Mouse (Mus musculus): ENCODE measurements around the gene Tmem269. TPM values are rescaled to one million over a fixed set of nuclear protein-coding genes. Genes with fewer than 3 reads are reported as not detected.

Tmem269 gene
- polyA plus RNA-seq, 1 experiment from 2014 or later, result 0.09 TPM

- 88% methylated on average over 8 of the region's 8 CpGs for WGBS
- no peaks in the 10 kb centered on the region for H3K27me3 ChIP-seq (ENCODE audit: low read depth, poor library complexity, severe bottlenecking)
- H3K4me3 ChIP-seq, result no peak overlapping the region
- DNase-seq (ENCODE audit: low spot score), result no peak
- no peaks in the 10 kb centered on the region for H3K9me3 ChIP-seq (replicated peaks)
- H3K27ac ChIP-seq (replicated peaks), result no peak overlapping the region
- peaks cover 7% of the 10 kb centered on the region for H3K4me1 ChIP-seq
- no peaks in the 10 kb centered on the region for H3K36me3 ChIP-seq
Measured at GRCm38 (mm10) chr4:119190618-119191017, 27.4 kb downstream of the Tmem269 start.

- Histone ChIP-seq H3K4me1 (peaks cover 4% of the 10 kb centered on the region; the same call in 1 of the 2 replicates), H3K27me3 (ENCODE audit: low read depth, poor library complexity, severe bottlenecking) (no peaks in the 10 kb centered on the region), H3K27ac (replicated peaks) (peak within 1 kb of the TSS; percentile 58), H3K9me3 (replicated peaks) (no peaks in the 10 kb centered on the region), H3K4me3 (no peak within 1 kb of the TSS; the same call in 1 of the 2 replicates), H3K36me3 (no peaks in the 10 kb centered on the region)
- WGBS, result 82% methylated on average over 6 of the region's 6 CpGs
- no peak for DNase-seq (ENCODE audit: low spot score)
Measured at GRCm38 (mm10) chr4:119189864-119190263, 28.2 kb downstream of the Tmem269 start, which contains the start of gene Ermap. Gene Ermap (minus strand): TSS chr4:119190011.

- no peaks in the 10 kb centered on the region for H3K27me3 ChIP-seq (ENCODE audit: low read depth, poor library complexity, severe bottlenecking)
- no peaks in the 10 kb centered on the region for H3K9me3 ChIP-seq (replicated peaks)
- WGBS, result 79% methylated on average over 6 of the region's 6 CpGs
- H3K4me1 ChIP-seq, result peaks cover 4% of the 10 kb centered on the region; the same call in 1 of the 2 replicates
- peak overlapping the region; percentile 58 for H3K27ac ChIP-seq (replicated peaks)
- no peak overlapping the region; the same call in 1 of the 2 replicates for H3K4me3 ChIP-seq
- H3K36me3 ChIP-seq, result no peaks in the 10 kb centered on the region
- DNase-seq (ENCODE audit: low spot score), result no peak
Measured at GRCm38 (mm10) chr4:119189392-119189791, 28.6 kb downstream of the Tmem269 start.

- Histone ChIP-seq H3K36me3 (no peaks in the 10 kb centered on the region), H3K4me1 (peaks cover 4% of the 10 kb centered on the region; the same call in 1 of the 2 replicates), H3K27ac (replicated peaks) (no peak overlapping the region), H3K4me3 (no peak overlapping the region), H3K9me3 (replicated peaks) (no peaks in the 10 kb centered on the region), H3K27me3 (ENCODE audit: low read depth, poor library complexity, severe bottlenecking) (no peaks in the 10 kb centered on the region)
- no peak for DNase-seq (ENCODE audit: low spot score)
- WGBS, result 63% methylated on average over 11 of the region's 11 CpGs
Measured at GRCm38 (mm10) chr4:119188060-119188785, 29.8 kb downstream of the Tmem269 start.

- Histone ChIP-seq H3K27ac (replicated peaks) (no peak overlapping the region), H3K27me3 (ENCODE audit: low read depth, poor library complexity, severe bottlenecking) (no peaks in the 10 kb centered on the region), H3K9me3 (replicated peaks) (no peaks in the 10 kb centered on the region), H3K4me3 (no peak overlapping the region), H3K4me1 (peaks cover 4% of the 10 kb centered on the region; the same call in 1 of the 2 replicates), H3K36me3 (no peaks in the 10 kb centered on the region)
- WGBS, result 89% methylated on average over 4 of the region's 4 CpGs
- no peak for DNase-seq (ENCODE audit: low spot score)
Measured at GRCm38 (mm10) chr4:119185771-119186170, 32.2 kb downstream of the Tmem269 start.

- Histone ChIP-seq H3K9me3 (replicated peaks) (no peaks in the 10 kb centered on the region), H3K4me1 (no peaks in the 10 kb centered on the region), H3K27me3 (ENCODE audit: low read depth, poor library complexity, severe bottlenecking) (no peaks in the 10 kb centered on the region), H3K4me3 (no peak overlapping the region), H3K36me3 (no peaks in the 10 kb centered on the region), H3K27ac (replicated peaks) (no peak overlapping the region)
- 78% methylated on average over 1 of the region's 1 CpGs for WGBS
- DNase-seq (ENCODE audit: low spot score), result no peak
Measured at GRCm38 (mm10) chr4:119183525-119183924, 34.5 kb downstream of the Tmem269 start.

GRCm38 (mm10) chr4:119181456-119181855 lies 36.6 kb downstream of the Tmem269 start:
- no peak for DNase-seq (ENCODE audit: low spot score)
- Histone ChIP-seq H3K4me3 (no peak overlapping the region), H3K27me3 (ENCODE audit: low read depth, poor library complexity, severe bottlenecking) (no peaks in the 10 kb centered on the region), H3K4me1 (no peaks in the 10 kb centered on the region), H3K27ac (replicated peaks) (no peak overlapping the region), H3K9me3 (replicated peaks) (no peaks in the 10 kb centered on the region), H3K36me3 (no peaks in the 10 kb centered on the region)
- WGBS, result 91% methylated on average over 9 of the region's 9 CpGs

- no peaks in the 10 kb centered on the region for H3K27me3 ChIP-seq (ENCODE audit: low read depth, poor library complexity, severe bottlenecking)
- no peak overlapping the region for H3K4me3 ChIP-seq
- WGBS, result 58% methylated on average over 4 of the region's 4 CpGs
Measured at GRCm38 (mm10) chr4:119180133-119180707, 37.8 kb downstream of the Tmem269 start.

GRCm38 (mm10) chr4:119178331-119178730 lies 39.7 kb downstream of the Tmem269 start:
- H3K4me3 ChIP-seq, result no peak overlapping the region
- H3K36me3 ChIP-seq, result no peaks in the 10 kb centered on the region
- H3K27me3 ChIP-seq (ENCODE audit: low read depth, poor library complexity, severe bottlenecking), result no peaks in the 10 kb centered on the region
- no peak for DNase-seq (ENCODE audit: low spot score)
- WGBS, result 82% methylated on average over 18 of the region's 18 CpGs
- H3K9me3 ChIP-seq (replicated peaks), result no peaks in the 10 kb centered on the region
- H3K4me1 ChIP-seq, result peaks cover 8% of the 10 kb centered on the region
- H3K27ac ChIP-seq (replicated peaks), result no peak overlapping the region

More at GRCm38 (mm10) chr4:119180133-119180707, 37.8 kb downstream of the Tmem269 start:
- H3K36me3 ChIP-seq, result no peaks in the 10 kb centered on the region
- DNase-seq (ENCODE audit: low spot score), result no peak
- no peak overlapping the region for H3K27ac ChIP-seq (replicated peaks)
- H3K4me1 ChIP-seq, result no peaks in the 10 kb centered on the region
- H3K9me3 ChIP-seq (replicated peaks), result no peaks in the 10 kb centered on the region

GRCm38 (mm10) chr4:119177702-119178101 lies 40.3 kb downstream of the Tmem269 start:
- H3K27ac ChIP-seq (replicated peaks), result no peak overlapping the region
- no peak for DNase-seq (ENCODE audit: low spot score)
- no peaks in the 10 kb centered on the region for H3K36me3 ChIP-seq
- no peak overlapping the region for H3K4me3 ChIP-seq
- H3K9me3 ChIP-seq (replicated peaks), result no peaks in the 10 kb centered on the region
- no peaks in the 10 kb centered on the region for H3K27me3 ChIP-seq (ENCODE audit: low read depth, poor library complexity, severe bottlenecking)
- H3K4me1 ChIP-seq, result peaks cover 14% of the 10 kb centered on the region
- 82% methylated on average over 5 of the region's 5 CpGs for WGBS

- Histone ChIP-seq H3K36me3 (peaks cover 33% of the 10 kb centered on the region), H3K4me3 (peak within 1 kb of the TSS; percentile 83), H3K27ac (replicated peaks) (peak within 1 kb of the TSS; percentile 87), H3K4me1 (peaks cover 35% of the 10 kb centered on the region), H3K27me3 (ENCODE audit: low read depth, poor library complexity, severe bottlenecking) (no peaks in the 10 kb centered on the region), H3K9me3 (replicated peaks) (no peaks in the 10 kb centered on the region)
- under 1% methylated on average over 40 of the region's 40 CpGs for WGBS
- DNase-seq (ENCODE audit: low spot score), result peak; percentile 93
Measured at GRCm38 (mm10) chr4:119173851-119174453, 44.1 kb downstream of the Tmem269 start, which contains the start of gene Zfp691. Gene Zfp691 (minus strand): TSS chr4:119174195.

- 51% methylated on average over 18 of the region's 18 CpGs for WGBS
- H3K4me1 ChIP-seq, result peaks cover 35% of the 10 kb centered on the region
- peak overlapping the region; percentile 83 for H3K4me3 ChIP-seq
- peaks cover 42% of the 10 kb centered on the region for H3K36me3 ChIP-seq
- DNase-seq (ENCODE audit: low spot score), result peak; percentile 20
- H3K9me3 ChIP-seq (replicated peaks), result no peaks in the 10 kb centered on the region
- no peaks in the 10 kb centered on the region for H3K27me3 ChIP-seq (ENCODE audit: low read depth, poor library complexity, severe bottlenecking)
- H3K27ac ChIP-seq (replicated peaks), result peak overlapping the region; percentile 87
Measured at GRCm38 (mm10) chr4:119172919-119173650, 44.9 kb downstream of the Tmem269 start.
